Mouse (Mus musculus): ENCODE data around the gene Ccdc149. TPM values are rescaled to one million over a fixed set of nuclear protein-coding genes. Genes with fewer than 3 reads are reported as not detected.

Gene Ccdc149
- under 1 TPM; 0.60 to 0.64 TPM for total RNA-seq (2023)

DNA sequence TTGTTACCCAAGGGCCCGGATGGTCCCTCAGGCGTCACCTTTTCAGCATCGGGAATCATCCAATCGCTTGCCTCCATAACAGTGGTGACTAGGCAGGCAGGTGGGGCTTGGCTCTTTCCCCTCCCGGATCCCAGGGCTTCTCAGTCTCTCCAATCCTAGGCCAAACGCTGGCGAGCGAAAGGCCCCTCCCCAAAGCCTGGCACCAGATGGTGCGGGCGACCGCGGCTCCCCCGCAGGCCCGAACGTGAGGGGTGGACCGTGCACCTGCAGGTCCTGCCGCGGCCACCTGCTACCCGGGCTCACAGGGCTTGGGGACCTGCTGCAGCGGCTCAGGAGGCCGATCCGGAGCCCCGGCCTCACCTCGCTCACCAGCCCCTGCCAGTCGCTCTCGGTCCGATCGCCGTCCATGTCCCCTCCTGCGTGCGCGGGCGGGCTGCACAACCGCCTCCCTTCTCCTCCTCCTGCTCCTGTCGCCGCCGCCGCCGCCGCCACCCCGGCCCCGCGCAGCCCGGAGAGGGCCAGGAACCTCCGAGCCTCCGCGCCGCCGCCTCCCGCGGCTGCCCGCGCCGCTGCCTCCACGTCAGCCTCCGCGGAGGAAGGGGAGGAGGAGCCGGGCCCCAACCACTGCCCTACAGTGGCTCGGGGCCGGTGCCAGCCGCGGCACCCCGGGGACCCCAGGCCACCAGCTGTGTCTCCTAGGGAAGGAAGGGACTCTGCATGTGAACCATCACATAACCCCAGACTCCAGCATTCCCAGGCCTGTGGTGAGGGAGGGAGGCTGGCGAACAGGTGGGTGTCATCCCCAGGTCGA, at the start of gene Ccdc149:
Gene Ccdc149 (minus strand): TSS at position 531 of the 811 bp plus-strand sequence.

DNA sequence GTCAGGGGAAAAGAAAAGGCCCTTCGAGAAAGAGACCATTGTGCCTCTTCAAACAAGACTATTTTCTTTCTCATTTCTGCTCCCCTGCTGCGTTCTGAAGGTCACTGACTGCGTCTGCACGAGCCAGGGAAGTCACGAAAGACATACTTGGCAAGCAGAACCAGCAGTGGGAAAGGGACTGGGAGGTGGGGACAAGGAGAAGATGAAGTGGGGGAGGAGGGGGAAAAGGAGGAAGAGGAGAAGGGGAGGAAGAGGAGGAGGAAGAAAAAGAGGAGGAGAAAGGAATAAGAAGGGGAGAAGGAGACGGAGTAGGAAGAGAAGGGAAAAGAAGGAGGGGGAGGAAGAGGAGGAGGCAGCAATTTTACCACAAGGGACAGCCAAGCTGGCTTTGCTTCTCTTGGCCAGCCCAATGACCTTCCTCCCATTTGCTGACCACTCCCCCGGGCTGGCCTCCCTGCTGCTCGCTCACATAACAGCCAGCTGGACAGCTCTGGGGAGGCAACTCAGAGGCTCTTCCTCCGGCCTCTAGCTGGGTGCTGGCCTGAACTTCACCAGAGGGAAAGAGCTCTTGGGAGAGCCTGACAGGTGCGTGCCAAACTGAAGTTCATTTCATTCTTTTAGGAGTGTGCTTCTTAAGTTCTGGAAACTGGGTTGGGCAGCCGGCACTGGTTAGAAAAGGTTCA, 107.7 kb downstream of the Ccdc149 start, which contains the start of gene Sod3:
Gene Sod3 (plus strand): TSS at position 324 of the 683 bp plus-strand sequence.

Other genes starting within 250 kb of the Ccdc149 start
- gene Sod3, start 107.7 kb downstream of the Ccdc149 start, total RNA-seq (2023) = under 1 TPM; 0.11 to 0.15 TPM
- gene Lgi2, start 94.9 kb upstream of the Ccdc149 start, total RNA-seq (2023) = not detected
- gene Sepsecs, start 198.2 kb upstream of the Ccdc149 start, total RNA-seq (2023) = 10 to 100 TPM in 1 of 2 experiments, 1 to 10 TPM in 1; 8.6 to 11.8 TPM